Mouse (Mus musculus) ES-Bruce4 (cell line): ENCODE results near the gene Cyp2c23. TPM values are rescaled to one million over a fixed set of nuclear protein-coding genes. Genes with fewer than 3 reads are reported as not detected.

ENCODE experiments used
- H3K27ac ChIP-seq: 2 replicates; pipeline ENCODE4 v1.5.1; 2012; ENCODE audit warnings: low read length, inconsistent platforms; ENCODE audit not compliant: insufficient read depth
- H3K27me3 ChIP-seq: 2 replicates; pipeline ENCODE4 v1.6.1; 2012; ENCODE audit warnings: mild to moderate bottlenecking, low read length, inconsistent platforms; ENCODE audit not compliant: control insufficient read depth, poor library complexity, insufficient read depth, severe bottlenecking
- H3K36me3 ChIP-seq: 2 replicates; pipeline ENCODE4 v1.6.1; 2012; ENCODE audit warnings: inconsistent platforms, mild to moderate bottlenecking, low read length, moderate library complexity; ENCODE audit not compliant: control insufficient read depth, poor library complexity, insufficient read depth, severe bottlenecking
- H3K4me1 ChIP-seq: one replicate; pipeline ENCODE4 v1.8.1; 2011; ENCODE audit warnings: low read length; ENCODE audit not compliant: control insufficient read depth, insufficient read depth
- H3K4me3 ChIP-seq: 2 replicates; pipeline ENCODE4 v1.5.1; 2011; ENCODE audit warnings: low read depth, mild to moderate bottlenecking, low read length
- H3K9ac ChIP-seq: 2 replicates; pipeline ENCODE4 v1.6.1; 2012; ENCODE audit warnings: low read depth, mild to moderate bottlenecking, inconsistent platforms; ENCODE audit not compliant: poor library complexity, severe bottlenecking
- H3K9me3 ChIP-seq: replicated peaks from 2 replicates; pipeline ENCODE4 v1.6.1; 2012; ENCODE audit warnings: mild to moderate bottlenecking, low read length, inconsistent platforms; ENCODE audit not compliant: control insufficient read depth, poor library complexity, insufficient read depth, severe bottlenecking
- CTCF ChIP-seq: IDR thresholded peaks from one replicate; pipeline ENCODE4 v1.8.1; 2011; ENCODE audit warnings: low read depth, low read length
- EP300 ChIP-seq: IDR thresholded peaks from 2 replicates; pipeline ENCODE4 v1.6.1; 2011; ENCODE audit warnings: low read depth, low read length; ENCODE audit not compliant: insufficient read depth
- POLR2A ChIP-seq: IDR thresholded peaks from one replicate; pipeline ENCODE4 v1.8.1; 2011; ENCODE audit warnings: low read length; ENCODE audit not compliant: insufficient read depth
- polyA plus RNA-seq: library from polyadenylated mRNA; stranded (reverse); fragments of >200 nt; gene quantifications from 2 replicates; pipeline ENCODE4 v1.2.4, GENCODE M21; 2011; ENCODE audit warnings: low read depth; ENCODE audit not compliant: missing spikeins, insufficient read depth, insufficient read length

Gene Cyp2c23
- polyA plus RNA-seq, 1 experiment, result 0.31 TPM

DNA sequence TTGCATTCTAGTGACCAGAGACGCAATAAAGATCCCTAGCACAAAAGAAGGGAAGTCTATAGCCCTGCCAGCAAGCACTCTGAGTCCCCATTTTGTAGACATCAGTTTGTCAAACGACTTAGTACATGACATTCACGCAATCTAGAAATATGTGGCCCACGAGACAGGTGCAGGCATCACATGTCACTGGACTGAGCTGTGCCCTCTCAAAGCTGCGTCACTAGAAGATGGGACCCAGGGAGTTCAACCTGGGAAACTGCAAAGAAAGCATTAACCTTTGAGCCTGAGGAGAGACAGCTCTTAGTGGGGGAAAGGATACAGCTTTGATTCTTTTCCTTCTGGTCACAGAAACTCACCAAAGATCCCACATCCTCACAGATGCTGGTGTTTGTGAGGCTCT, 73.7 kb downstream of the Cyp2c23 start:
- TF ChIP-seq EP300, result no peak
- no peak for TF ChIP-seq POLR2A
- TF ChIP-seq CTCF, result no peak
- H3K4me3 ChIP-seq, result no peak overlapping the region
- no peaks in the 10 kb centered on the region for H3K36me3 ChIP-seq
- no peaks in the 10 kb centered on the region for H3K4me1 ChIP-seq
- H3K27ac ChIP-seq, result no peak overlapping the region
- no peak overlapping the region for H3K9ac ChIP-seq
- H3K9me3 ChIP-seq, result no peaks in the 10 kb centered on the region
- no peaks in the 10 kb centered on the region for H3K27me3 ChIP-seq

Other genes starting within 250 kb of the Cyp2c23 start
- gene Abcc2, start 247.0 kb downstream of the Cyp2c23 start, polyA plus RNA-seq, result not detected in 2 replicates
- 18.3 and 18.6 TPM in 2 replicates for gene Dnmbp, start 89.0 kb downstream of the Cyp2c23 start, polyA plus RNA-seq
- gene Cpn1, start 42.7 kb downstream of the Cyp2c23 start, polyA plus RNA-seq, result 0.78 and 1.2 TPM in 2 replicates
- 23.2 and 28.0 TPM in 2 replicates for gene Erlin1, start 40.6 kb upstream of the Cyp2c23 start, polyA plus RNA-seq
- 56.0 and 70.0 TPM in 2 replicates for gene Chuk, start 78.3 kb upstream of the Cyp2c23 start, polyA plus RNA-seq
- gene Cwf19l1, start 106.7 kb upstream of the Cyp2c23 start, polyA plus RNA-seq, result 34.7 and 39.2 TPM in 2 replicates
- 81.3 and 86.7 TPM in 2 replicates for gene Bloc1s2, start 117.2 kb upstream of the Cyp2c23 start, polyA plus RNA-seq
- gene Pkd2l1, start 163.2 kb upstream of the Cyp2c23 start, polyA plus RNA-seq, result not detected in 2 replicates
- 2.0 and 3.3 TPM in 2 replicates for gene Scd3, start 174.1 kb upstream of the Cyp2c23 start, polyA plus RNA-seq